Mouse (Mus musculus) cerebellum, adult 2 months (tissue): ENCODE data around the gene Stambpl1. TPM values are rescaled to one million over a fixed set of nuclear protein-coding genes. Genes with fewer than 3 reads are reported as not detected.
"Not testable (repeated sequence)": the region's sequence is repeated elsewhere in the genome, so short reads cannot be mapped to it uniquely, and the experiment has no call there.

Experiments
- DNase-seq, 2 experiments: peaks; one replicate each; pipeline ENCODE4 v3.0.0; 2021
- H3K27ac ChIP-seq: fragments of 200-500 bp; 2 replicates; pipeline ENCODE4 v1.5.1; 2012; ENCODE audit warnings: low read length, control low read depth, inconsistent platforms; ENCODE audit not compliant: insufficient read depth
- H3K27me3 ChIP-seq: fragments of 200-500 bp; 2 replicates; pipeline ENCODE4 v1.6.1; 2012; ENCODE audit warnings: inconsistent platforms, mild to moderate bottlenecking, low read length, moderate library complexity; ENCODE audit not compliant: control insufficient read depth, insufficient read depth
- H3K4me1 ChIP-seq: fragments of 200-500 bp; 2 replicates; pipeline ENCODE4 v1.6.1; 2011; ENCODE audit warnings: low read length; ENCODE audit not compliant: control insufficient read depth, insufficient read depth
- H3K4me3 ChIP-seq: fragments of 200-500 bp; replicated peaks from 2 replicates; pipeline ENCODE3; 2011; ENCODE audit warnings: mild to moderate bottlenecking, low read depth, low read length, control low read depth; ENCODE audit not compliant: insufficient read depth
- CTCF ChIP-seq: fragments of 200-500 bp; IDR thresholded peaks from 2 replicates; pipeline ENCODE4 v1.5.1; 2011; ENCODE audit warnings: low read depth, mild to moderate bottlenecking, control low read depth, low read length, moderate library complexity, borderline replicate concordance; ENCODE audit not compliant: insufficient read depth
- POLR2A ChIP-seq: fragments of 200-500 bp; IDR thresholded peaks from 2 replicates; pipeline ENCODE4 v1.6.1; 2011; ENCODE audit warnings: low read length, control low read depth, borderline replicate concordance; ENCODE audit not compliant: insufficient read depth
- WGBS: fragments of 180-500 bp; shearing (Covaris S2); methylation state at CpG from one replicate; pipeline ENCODE4 v1.1.7; 2018; 5-methylcytosine and 5-hydroxymethylcytosine counted together
- polyA plus RNA-seq: library from polyadenylated mRNA; depleted of rRNA; stranded (reverse); fragments of >200 nt; gene quantifications from 2 replicates; pipeline ENCODE4 v1.2.3, GENCODE M21; 2012

Gene Stambpl1
- polyA plus RNA-seq, 1 experiment, result 17.9 TPM

- TF ChIP-seq POLR2A (no peak), CTCF (no peak)
These were observed 10.6 kb downstream of the Stambpl1 start for GRCm38 (mm10) chr19:34202668-34203067.

GRCm38 (mm10) chr19:34206128-34206527, 14.1 kb downstream of the Stambpl1 start:
- not testable (repeated sequence) for H3K4me3 ChIP-seq, DNase-seq
- WGBS, result 82% methylated on average over 4 of the region's 4 CpGs

More at GRCm38 (mm10) chr19:34202668-34203067, 10.6 kb downstream of the Stambpl1 start:
- Histone ChIP-seq H3K27ac (no peak overlapping the region), H3K4me3 (no peak overlapping the region), H3K27me3 (no peaks in the 10 kb centered on the region), H3K4me1 (no peaks in the 10 kb centered on the region)
- WGBS, result 90% methylated on average over 2 of the region's 2 CpGs
- no peak for DNase-seq

GRCm38 (mm10) chr19:34206760-34207440, 14.9 kb downstream of the Stambpl1 start:
- TF ChIP-seq POLR2A (no peak), CTCF (no peak)
- no peaks in the 10 kb centered on the region for H3K4me1 ChIP-seq
- DNase-seq, result no peak
- no peak overlapping the region for H3K27ac ChIP-seq
- H3K27me3 ChIP-seq, result no peaks in the 10 kb centered on the region
- H3K4me3 ChIP-seq, result no peak overlapping the region
- 56% methylated on average over 8 of the region's 8 CpGs for WGBS

More at GRCm38 (mm10) chr19:34206128-34206527, 14.1 kb downstream of the Stambpl1 start:
- not testable (repeated sequence) for H3K27ac ChIP-seq, H3K27me3 ChIP-seq, H3K4me1 ChIP-seq

GRCm38 (mm10) chr19:34209031-34209430, 17.0 kb downstream of the Stambpl1 start:
- H3K4me3 ChIP-seq, result no peak overlapping the region
- no peak for TF ChIP-seq CTCF
- no peak for TF ChIP-seq POLR2A
- no peaks in the 10 kb centered on the region for H3K27me3 ChIP-seq
- H3K27ac ChIP-seq, result no peak overlapping the region
- no peaks in the 10 kb centered on the region; the same call in 1 of the 2 replicates for H3K4me1 ChIP-seq
- DNase-seq, result no peak
- 90% methylated on average over 3 of the region's 3 CpGs for WGBS

- no peaks in the 10 kb centered on the region for H3K27me3 ChIP-seq
- 88% methylated on average over 8 of the region's 8 CpGs for WGBS
- no peak for DNase-seq
- H3K4me3 ChIP-seq, result no peak overlapping the region
- TF ChIP-seq CTCF, result no peak
- TF ChIP-seq POLR2A, result no peak
- no peaks in the 10 kb centered on the region; the same call in 1 of the 2 replicates for H3K4me1 ChIP-seq
- H3K27ac ChIP-seq, result no peak overlapping the region
These were observed 18.0 kb downstream of the Stambpl1 start for GRCm38 (mm10) chr19:34209930-34210581.

GRCm38 (mm10) chr19:34210841-34211240, 18.8 kb downstream of the Stambpl1 start:
- H3K4me3 ChIP-seq, result no peak overlapping the region
- DNase-seq, result no peak
- no peak overlapping the region for H3K27ac ChIP-seq
- TF ChIP-seq POLR2A (no peak), CTCF (no peak)
- WGBS, result 55% methylated on average over 2 of the region's 2 CpGs
- H3K27me3 ChIP-seq, result no peaks in the 10 kb centered on the region
- no peaks in the 10 kb centered on the region; the same call in 1 of the 2 replicates for H3K4me1 ChIP-seq

GRCm38 (mm10) chr19:34212489-34213250, 20.6 kb downstream of the Stambpl1 start:
- H3K27me3 ChIP-seq, result no peaks in the 10 kb centered on the region
- 90% methylated on average over 12 of the region's 12 CpGs for WGBS
- DNase-seq, result no peak
- H3K4me3 ChIP-seq, result no peak overlapping the region
- TF ChIP-seq CTCF (no peak), POLR2A (no peak)
- H3K4me1 ChIP-seq, result no peaks in the 10 kb centered on the region; the same call in 1 of the 2 replicates
- H3K27ac ChIP-seq, result no peak overlapping the region
